Mouse (Mus musculus): ENCODE results near the gene Jsrp1. TPM values are rescaled to one million over a fixed set of nuclear protein-coding genes. Genes with fewer than 3 reads are reported as not detected.

The Jsrp1 gene
- polyA plus RNA-seq, 1 experiment = 5.0 TPM

GRCm38 (mm10) chr10:80848571-80848970 lies 35.3 kb upstream of the Jsrp1 start:
- no peaks in the 10 kb centered on the region for H3K4me1 ChIP-seq (ENCODE audit: control insufficient read depth, insufficient read depth, low read length)
- no peak overlapping the region for H3K4me3 ChIP-seq (ENCODE audit: insufficient read depth, low read length)
- H3K27ac ChIP-seq (ENCODE audit: insufficient read depth, low read length) = no peak overlapping the region
- TF ChIP-seq CTCF (IDR thresholded peaks at IDR 0.05; ENCODE audit: extremely low read depth, insufficient read depth, low read length) = no peak
- no peak for TF ChIP-seq POLR2A (IDR thresholded peaks at IDR 0.05; ENCODE audit: extremely low read depth, insufficient read depth, low read length)

- TF ChIP-seq POLR2A (IDR thresholded peaks at IDR 0.05; ENCODE audit: extremely low read depth, insufficient read depth, low read length) (no peak), CTCF (IDR thresholded peaks at IDR 0.05; ENCODE audit: extremely low read depth, insufficient read depth, low read length) (no peak)
- H3K4me1 ChIP-seq (ENCODE audit: control insufficient read depth, insufficient read depth, low read length) = no peaks in the 10 kb centered on the region
- H3K4me3 ChIP-seq (ENCODE audit: insufficient read depth, low read length) = no peak overlapping the region
- no peak overlapping the region for H3K27ac ChIP-seq (ENCODE audit: insufficient read depth, low read length)
These were observed 32.4 kb upstream of the Jsrp1 start for GRCm38 (mm10) chr10:80845732-80846131.

- TF ChIP-seq CTCF (IDR thresholded peaks at IDR 0.05; ENCODE audit: extremely low read depth, insufficient read depth, low read length) (no peak), POLR2A (IDR thresholded peaks at IDR 0.05; ENCODE audit: extremely low read depth, insufficient read depth, low read length) (no peak)
- Histone ChIP-seq H3K4me3 (ENCODE audit: insufficient read depth, low read length) (no peak overlapping the region), H3K27ac (ENCODE audit: insufficient read depth, low read length) (no peak overlapping the region), H3K4me1 (ENCODE audit: control insufficient read depth, insufficient read depth, low read length) (no peaks in the 10 kb centered on the region)
These were observed 31.9 kb upstream of the Jsrp1 start for GRCm38 (mm10) chr10:80845055-80845693.

- TF ChIP-seq POLR2A (IDR thresholded peaks at IDR 0.05; ENCODE audit: extremely low read depth, insufficient read depth, low read length) = no peak
- no peak for TF ChIP-seq CTCF (IDR thresholded peaks at IDR 0.05; ENCODE audit: extremely low read depth, insufficient read depth, low read length)
- H3K4me1 ChIP-seq (ENCODE audit: control insufficient read depth, insufficient read depth, low read length) = no peaks in the 10 kb centered on the region
- H3K4me3 ChIP-seq (ENCODE audit: insufficient read depth, low read length) = peak within 1 kb of the TSS; percentile 61
- H3K27ac ChIP-seq (ENCODE audit: insufficient read depth, low read length) = peak within 1 kb of the TSS; percentile 49; the same call in 1 of the 2 replicates
These were observed 30.7 kb upstream of the Jsrp1 start, which contains the start of gene Lingo3 for GRCm38 (mm10) chr10:80843931-80844547. Lingo3 (minus strand) TSS chr10:80844039.

- peak overlapping the region; percentile 61 for H3K4me3 ChIP-seq (ENCODE audit: insufficient read depth, low read length)
- H3K27ac ChIP-seq (ENCODE audit: insufficient read depth, low read length) = peak overlapping the region; percentile 49; the same call in 1 of the 2 replicates
- TF ChIP-seq CTCF (IDR thresholded peaks at IDR 0.05; ENCODE audit: extremely low read depth, insufficient read depth, low read length) (no peak), POLR2A (IDR thresholded peaks at IDR 0.05; ENCODE audit: extremely low read depth, insufficient read depth, low read length) (no peak)
- H3K4me1 ChIP-seq (ENCODE audit: control insufficient read depth, insufficient read depth, low read length) = no peaks in the 10 kb centered on the region
These were observed 30.0 kb upstream of the Jsrp1 start for GRCm38 (mm10) chr10:80843087-80843930.

- Histone ChIP-seq H3K4me3 (ENCODE audit: insufficient read depth, low read length) (peak overlapping the region; percentile 61), H3K27ac (ENCODE audit: insufficient read depth, low read length) (no peak overlapping the region), H3K4me1 (ENCODE audit: control insufficient read depth, insufficient read depth, low read length) (no peaks in the 10 kb centered on the region)
- no peak for TF ChIP-seq POLR2A (IDR thresholded peaks at IDR 0.05; ENCODE audit: extremely low read depth, insufficient read depth, low read length)
- no peak for TF ChIP-seq CTCF (IDR thresholded peaks at IDR 0.05; ENCODE audit: extremely low read depth, insufficient read depth, low read length)
These were observed 29.0 kb upstream of the Jsrp1 start for GRCm38 (mm10) chr10:80842334-80842733.

GRCm38 (mm10) chr10:80841685-80842084 lies 28.4 kb upstream of the Jsrp1 start:
- Histone ChIP-seq H3K4me1 (ENCODE audit: control insufficient read depth, insufficient read depth, low read length) (no peaks in the 10 kb centered on the region), H3K27ac (ENCODE audit: insufficient read depth, low read length) (no peak overlapping the region), H3K4me3 (ENCODE audit: insufficient read depth, low read length) (peak overlapping the region; percentile 61; the same call in 1 of the 2 replicates)
- TF ChIP-seq CTCF (IDR thresholded peaks at IDR 0.05; ENCODE audit: extremely low read depth, insufficient read depth, low read length) = no peak
- TF ChIP-seq POLR2A (IDR thresholded peaks at IDR 0.05; ENCODE audit: extremely low read depth, insufficient read depth, low read length) = no peak

GRCm38 (mm10) chr10:80839848-80840247 lies 26.6 kb upstream of the Jsrp1 start:
- TF ChIP-seq CTCF (IDR thresholded peaks at IDR 0.05; ENCODE audit: extremely low read depth, insufficient read depth, low read length) = no peak
- no peak for TF ChIP-seq POLR2A (IDR thresholded peaks at IDR 0.05; ENCODE audit: extremely low read depth, insufficient read depth, low read length)
- no peak overlapping the region for H3K27ac ChIP-seq (ENCODE audit: insufficient read depth, low read length)
- H3K4me3 ChIP-seq (ENCODE audit: insufficient read depth, low read length) = no peak overlapping the region
- no peaks in the 10 kb centered on the region for H3K4me1 ChIP-seq (ENCODE audit: control insufficient read depth, insufficient read depth, low read length)

GRCm38 (mm10) chr10:80838346-80838912 lies 25.1 kb upstream of the Jsrp1 start:
- H3K4me1 ChIP-seq (ENCODE audit: control insufficient read depth, insufficient read depth, low read length) = no peaks in the 10 kb centered on the region
- H3K4me3 ChIP-seq (ENCODE audit: insufficient read depth, low read length) = no peak overlapping the region
- no peak overlapping the region for H3K27ac ChIP-seq (ENCODE audit: insufficient read depth, low read length)
- no peak for TF ChIP-seq POLR2A (IDR thresholded peaks at IDR 0.05; ENCODE audit: extremely low read depth, insufficient read depth, low read length)
- no peak for TF ChIP-seq CTCF (IDR thresholded peaks at IDR 0.05; ENCODE audit: extremely low read depth, insufficient read depth, low read length)
